Mouse (Mus musculus): ENCODE results near the gene Ick. TPM values are rescaled to one million over a fixed set of nuclear protein-coding genes. Genes with fewer than 3 reads are reported as not detected.
"Not testable (repeated sequence)": the region's sequence is repeated elsewhere in the genome, so short reads cannot be mapped to it uniquely, and the experiment has no call there.

Ick gene
- total and polyA plus RNA-seq, 3 experiments = 6.1 to 16.1 TPM; not detected in 1

DNA sequence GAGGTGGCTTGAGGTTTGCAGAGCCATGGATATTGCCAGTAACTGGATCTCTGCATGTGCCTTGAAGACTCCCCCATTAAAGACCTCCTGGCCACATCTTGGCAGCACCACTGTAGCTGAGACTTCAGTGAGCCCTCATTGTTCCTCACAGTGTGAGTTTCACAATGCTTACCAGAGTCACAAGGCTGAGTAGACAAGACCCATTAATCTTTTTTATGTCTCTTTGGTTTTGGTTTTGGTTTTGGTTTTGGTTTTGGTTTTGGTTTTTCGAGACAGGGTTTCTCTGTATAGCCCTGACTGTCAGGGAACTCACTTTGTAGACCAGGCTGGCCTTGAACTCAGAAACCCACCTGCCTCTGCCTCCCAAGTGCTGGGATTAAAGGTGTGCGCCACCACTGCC lies 40.8 kb downstream of the Ick start:
- H3K36me3 ChIP-seq (ENCODE audit: control insufficient read depth in 1 of 2, insufficient read depth in 2 of 2, low read length in 2 of 2); H3K9me3 ChIP-seq (replicated peaks; ENCODE audit: insufficient read depth, low read length); H3K27ac ChIP-seq (ENCODE audit: control insufficient read depth, low read depth, low read length); H3K27me3 ChIP-seq (ENCODE audit: control insufficient read depth in 1 of 2, insufficient read depth in 2 of 2, low read length in 2 of 2); H3K4me1 ChIP-seq (ENCODE audit: control insufficient read depth in 1 of 2, insufficient read depth in 2 of 2, low read length in 2 of 2); H3K79me2 ChIP-seq (ENCODE audit: control insufficient read depth, insufficient read depth, low read length, poor library complexity); DNase-seq (ENCODE audit: low read depth, low spot score); H3K9ac ChIP-seq (ENCODE audit: control insufficient read depth, low read depth, low read length, poor library complexity, severe bottlenecking); H3K4me3 ChIP-seq (ENCODE audit: control insufficient read depth in 1 of 2, insufficient read depth in 1 of 2, low read depth in 2 of 2, low read length in 2 of 2): not testable (repeated sequence)

DNA sequence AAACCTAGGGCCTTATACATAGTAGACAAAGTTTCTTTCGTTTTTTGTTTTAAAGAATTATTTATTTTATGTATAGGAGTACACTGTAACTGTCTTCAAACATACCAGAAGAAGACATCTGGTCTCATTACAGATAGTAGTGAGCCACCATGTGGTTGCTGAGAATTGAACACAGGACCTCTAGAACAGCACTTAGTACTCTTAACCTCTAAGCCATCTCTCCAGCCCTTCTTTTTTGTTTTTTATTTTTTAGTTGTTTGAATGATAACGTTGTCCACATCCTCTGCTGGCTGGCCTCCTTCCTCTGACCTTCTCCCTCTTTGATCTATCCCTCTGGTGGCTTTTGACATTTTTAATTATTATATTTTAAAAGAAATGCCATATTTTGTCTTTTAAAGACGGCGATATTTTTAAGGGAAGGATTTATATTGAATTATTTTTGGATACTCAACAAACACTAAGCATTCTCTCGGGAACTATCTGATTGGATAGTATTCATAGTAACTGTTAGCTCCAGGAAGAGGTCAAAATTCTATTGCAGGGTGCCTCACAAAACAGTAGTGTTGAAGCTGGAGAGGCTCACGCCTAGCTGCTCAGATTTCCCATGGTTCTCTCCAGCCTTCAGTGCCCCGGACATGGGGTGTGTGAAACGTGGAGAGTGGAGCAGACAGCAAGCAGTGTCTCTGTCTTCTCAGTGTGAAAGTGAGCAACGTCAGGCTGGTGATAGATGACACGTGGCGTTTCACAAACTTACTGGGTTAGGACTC lies 45.4 kb downstream of the Ick start:
- no peaks in the 10 kb centered on the region for H3K4me1 ChIP-seq (ENCODE audit: control insufficient read depth in 1 of 2, insufficient read depth in 2 of 2, low read length in 2 of 2)
- H3K9ac ChIP-seq (ENCODE audit: control insufficient read depth, low read depth, low read length, poor library complexity, severe bottlenecking) = no peak overlapping the region
- no peaks in the 10 kb centered on the region for H3K27me3 ChIP-seq (ENCODE audit: control insufficient read depth in 1 of 2, insufficient read depth in 2 of 2, low read length in 2 of 2)
- TF ChIP-seq POLR2A (IDR thresholded peaks at IDR 0.05; ENCODE audit: control insufficient read depth in 1 of 2, insufficient read depth in 1 of 2, low read depth in 1 of 2, low read length in 2 of 2, poor library complexity in 1 of 2) (no peak), BHLHE40 (IDR thresholded peaks at IDR 0.05; ENCODE audit: borderline replicate concordance, low read depth, low read length) (no peak), ZKSCAN1 (IDR thresholded peaks at IDR 0.05; ENCODE audit: low read depth, low read length) (no peak)
- no peaks in the 10 kb centered on the region for H3K79me2 ChIP-seq (ENCODE audit: control insufficient read depth, insufficient read depth, low read length, poor library complexity)
- DNase-seq (ENCODE audit: low read depth, low spot score) = no peak
- no peaks in the 10 kb centered on the region for H3K9me3 ChIP-seq (replicated peaks; ENCODE audit: insufficient read depth, low read length)
- no peak overlapping the region for H3K4me3 ChIP-seq (ENCODE audit: control insufficient read depth in 1 of 2, insufficient read depth in 1 of 2, low read depth in 2 of 2, low read length in 2 of 2)
- H3K36me3 ChIP-seq (ENCODE audit: control insufficient read depth in 1 of 2, insufficient read depth in 2 of 2, low read length in 2 of 2) = peaks cover 0 to 2% of the 10 kb centered on the region in 2 experiments; a peak in 1 of 4 replicates
- H3K27ac ChIP-seq (ENCODE audit: control insufficient read depth, low read depth, low read length) = no peak overlapping the region

DNA sequence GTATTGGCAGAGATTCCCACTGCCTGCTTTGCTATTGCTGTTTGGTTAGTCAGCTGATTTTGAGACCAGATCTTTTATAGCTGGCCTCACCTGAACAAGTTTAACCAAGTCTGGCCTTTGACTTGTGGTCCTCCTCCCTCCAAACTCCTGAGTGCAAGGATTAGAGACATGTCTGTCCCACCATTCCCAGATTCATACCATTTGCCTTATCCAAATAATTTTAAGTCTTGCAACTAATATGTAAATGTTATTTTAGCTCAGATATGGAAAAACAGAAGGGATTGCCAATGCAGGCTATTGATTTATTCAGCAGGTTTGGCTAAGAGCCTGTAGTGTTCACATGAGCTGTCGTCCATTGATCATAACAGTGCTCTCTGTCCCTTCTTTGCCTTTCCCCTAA lies 48.2 kb downstream of the Ick start:
- DNase-seq (ENCODE audit: low read depth, low spot score) = no peak
- Histone ChIP-seq H3K27me3 (ENCODE audit: control insufficient read depth in 1 of 2, insufficient read depth in 2 of 2, low read length in 2 of 2) (no peaks in the 10 kb centered on the region), H3K27ac (ENCODE audit: control insufficient read depth, low read depth, low read length) (no peak overlapping the region), H3K79me2 (ENCODE audit: control insufficient read depth, insufficient read depth, low read length, poor library complexity) (no peaks in the 10 kb centered on the region), H3K9ac (ENCODE audit: control insufficient read depth, low read depth, low read length, poor library complexity, severe bottlenecking) (no peak overlapping the region), H3K36me3 (ENCODE audit: control insufficient read depth in 1 of 2, insufficient read depth in 2 of 2, low read length in 2 of 2) (peaks cover 0 to 2% of the 10 kb centered on the region in 2 experiments; a peak in 1 of 4 replicates), H3K4me1 (ENCODE audit: control insufficient read depth in 1 of 2, insufficient read depth in 2 of 2, low read length in 2 of 2) (no peaks in the 10 kb centered on the region), H3K9me3 (replicated peaks; ENCODE audit: insufficient read depth, low read length) (no peaks in the 10 kb centered on the region), H3K4me3 (ENCODE audit: control insufficient read depth in 1 of 2, insufficient read depth in 1 of 2, low read depth in 2 of 2, low read length in 2 of 2) (no peak overlapping the region)
- TF ChIP-seq MYC (IDR thresholded peaks at IDR 0.05; ENCODE audit: low read depth, low read length) = no peak

DNA sequence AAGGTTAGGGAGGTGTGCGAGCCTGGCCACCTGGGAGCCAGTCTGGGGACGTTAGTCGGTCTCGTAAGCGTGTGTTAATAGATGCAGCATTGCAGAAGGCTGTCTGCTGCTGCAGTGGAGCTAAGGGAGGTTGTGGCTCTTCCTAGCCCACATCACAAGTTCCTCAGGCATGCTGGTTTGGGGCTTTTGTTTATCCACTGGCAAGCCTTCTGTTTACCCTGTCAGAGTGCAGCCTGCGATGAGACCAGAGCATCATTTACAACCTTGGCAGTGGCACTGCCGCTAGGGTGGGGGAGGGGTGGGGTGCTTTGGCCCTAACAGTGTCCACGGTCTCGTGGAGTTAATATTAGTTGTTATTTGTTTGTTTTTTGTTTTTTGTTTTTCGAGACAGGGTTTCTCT lies 54.3 kb downstream of the Ick start:
- no peaks in the 10 kb centered on the region for H3K27me3 ChIP-seq (ENCODE audit: control insufficient read depth in 1 of 2, insufficient read depth in 2 of 2, low read length in 2 of 2)
- H3K4me3 ChIP-seq (ENCODE audit: control insufficient read depth in 1 of 2, insufficient read depth in 1 of 2, low read depth in 2 of 2, low read length in 2 of 2) = no peak overlapping the region
- no peak overlapping the region for H3K27ac ChIP-seq (ENCODE audit: control insufficient read depth, low read depth, low read length)
- no peak for DNase-seq (ENCODE audit: low read depth, low spot score)
- peaks cover 2 to 3% of the 10 kb centered on the region in 2 experiments; a peak in 2 of 4 replicates for H3K36me3 ChIP-seq (ENCODE audit: control insufficient read depth in 1 of 2, insufficient read depth in 2 of 2, low read length in 2 of 2)
- TF ChIP-seq TAL1 (IDR thresholded peaks at IDR 0.05; ENCODE audit: low read length) (no peak), MYB (IDR thresholded peaks at IDR 0.05; ENCODE audit: low read depth, low read length) (no peak), ZNF384 (IDR thresholded peaks at IDR 0.05; ENCODE audit: low read depth, low read length) (no peak), SMC3 (IDR thresholded peaks at IDR 0.05; ENCODE audit: low read depth, low read length) (no peak), POLR2AphosphoS5 (IDR thresholded peaks at IDR 0.05; ENCODE audit: borderline replicate concordance, low read depth, low read length) (no peak), GATA1 (IDR thresholded peaks at IDR 0.05; ENCODE audit: low read depth, low read length) (no peak), GABPA (IDR thresholded peaks at IDR 0.05; ENCODE audit: low read depth, low read length) (no peak), ELF1 (IDR thresholded peaks at IDR 0.05; ENCODE audit: low read depth, low read length) (no peak), EP300 (IDR thresholded peaks at IDR 0.05; ENCODE audit: low read depth in 1 of 2, low read length in 2 of 2) (no peak), POLR2A (IDR thresholded peaks at IDR 0.05; ENCODE audit: control insufficient read depth in 1 of 2, insufficient read depth in 1 of 2, low read depth in 1 of 2, low read length in 2 of 2, poor library complexity in 1 of 2) (no peak), NELFE (IDR thresholded peaks at IDR 0.05; ENCODE audit: low read depth, low read length) (no peak), MXI1 (IDR thresholded peaks at IDR 0.05; ENCODE audit: low read depth, low read length) (no peak), SIN3A (IDR thresholded peaks at IDR 0.05; ENCODE audit: low read length) (no peak), TCF12 (IDR thresholded peaks at IDR 0.05; ENCODE audit: low read depth, low read length) (no peak), RAD21 (IDR thresholded peaks at IDR 0.05; ENCODE audit: low read depth, low read length) (no peak)
- no peaks in the 10 kb centered on the region for H3K79me2 ChIP-seq (ENCODE audit: control insufficient read depth, insufficient read depth, low read length, poor library complexity)
- H3K9me3 ChIP-seq (replicated peaks; ENCODE audit: insufficient read depth, low read length) = no peaks in the 10 kb centered on the region
- no peak overlapping the region for H3K9ac ChIP-seq (ENCODE audit: control insufficient read depth, low read depth, low read length, poor library complexity, severe bottlenecking)
- H3K4me1 ChIP-seq (ENCODE audit: control insufficient read depth in 1 of 2, insufficient read depth in 2 of 2, low read length in 2 of 2) = peaks cover 6 to 7% of the 10 kb centered on the region in 2 experiments; a peak in 3 of 4 replicates

Data from MEL (cell line).